Mouse (Mus musculus) spleen, adult 18-20 months (tissue): ENCODE results near the gene Ubr3.

Experiments used
- DNase-seq, 2 experiments: peaks; one replicate each; pipeline ENCODE4 v3.0.0; 2022; ENCODE audit warnings: mixed read lengths in 2 of 2

Gene Ubr3

GRCm38 (mm10) chr2:70037221-70037620 lies 140.2 kb downstream of the Ubr3 start:
- DNase-seq = peak; percentile 19 to 68

GRCm38 (mm10) chr2:70038752-70039151 lies 141.7 kb downstream of the Ubr3 start, which contains the start of gene Myo3b:
Myo3b (plus strand) TSS chr2:70039126.
- DNase-seq = no peak

- DNase-seq = no peak
Observed at GRCm38 (mm10) chr2:70044466-70044865, 147.4 kb downstream of the Ubr3 start.

- DNase-seq = no peak
Observed at GRCm38 (mm10) chr2:70047868-70048267, 150.8 kb downstream of the Ubr3 start.

GRCm38 (mm10) chr2:70053803-70054202 lies 156.8 kb downstream of the Ubr3 start:
- no peak for DNase-seq

GRCm38 (mm10) chr2:70058201-70058600 lies 161.2 kb downstream of the Ubr3 start:
- no peak for DNase-seq

- DNase-seq = no peak
Observed at GRCm38 (mm10) chr2:70060359-70061345, 163.6 kb downstream of the Ubr3 start.

GRCm38 (mm10) chr2:70065116-70065515 lies 168.1 kb downstream of the Ubr3 start:
- no peak for DNase-seq

GRCm38 (mm10) chr2:70065729-70066300 lies 168.8 kb downstream of the Ubr3 start:
- no peak for DNase-seq

GRCm38 (mm10) chr2:70066338-70067022 lies 169.4 kb downstream of the Ubr3 start:
- no peak for DNase-seq

- no peak for DNase-seq
Observed at GRCm38 (mm10) chr2:70069861-70070260, 172.8 kb downstream of the Ubr3 start.
